Mouse (Mus musculus) frontal cortex, adult 2 months (tissue): ENCODE measurements at regions not wholly inside any gene's neighbourhood (a gene's known extent, or its start where the extent isn't known, plus 50 kb on each side); places are given as distances from the start of the nearest gene placed in this dataset.
A peak's percentile ranks its signal among the peaks of the same experiment; 100 is the strongest.
"Not testable (repeated sequence)": the region's sequence is repeated elsewhere in the genome, so short reads cannot be mapped to it uniquely, and the experiment has no call there.

ENCODE experiments used
- DNase-seq, 2 experiments: peaks; one replicate each; pipeline ENCODE4 v3.0.0; 2022; ENCODE audit warnings: low spot score in 1 of 2; ENCODE audit errors: extremely low spot score in 1 of 2

- no peak for DNase-seq
Measured at GRCm38 (mm10) chr3:15008501-15008900, 122.4 kb downstream of the Car2 start.

GRCm38 (mm10) chr3:15009747-15010146 lies 123.7 kb downstream of the Car2 start:
- no peak for DNase-seq

- DNase-seq: peak; percentile 10 to 33
Measured at GRCm38 (mm10) chr3:15016621-15017020, 130.5 kb downstream of the Car2 start.

GRCm38 (mm10) chr3:15022773-15023172 lies 136.7 kb downstream of the Car2 start:
- no peak for DNase-seq

GRCm38 (mm10) chr3:15040866-15041528 lies 154.9 kb downstream of the Car2 start:
- DNase-seq: no peak

GRCm38 (mm10) chr3:15053968-15054367 lies 167.9 kb downstream of the Car2 start:
- DNase-seq: no peak

- DNase-seq: not testable (repeated sequence)
Measured at GRCm38 (mm10) chr3:15055516-15056256, 169.6 kb downstream of the Car2 start.

GRCm38 (mm10) chr3:15056788-15057585 lies 170.9 kb downstream of the Car2 start:
- not testable (repeated sequence) for DNase-seq

GRCm38 (mm10) chr3:15065681-15066080 lies 179.6 kb downstream of the Car2 start:
- DNase-seq: no peak

- no peak for DNase-seq
Measured at GRCm38 (mm10) chr3:15068256-15068655, 182.2 kb downstream of the Car2 start.

- peak in 1 of 2 experiments; percentile 3 for DNase-seq
Measured at GRCm38 (mm10) chr3:15071030-15071883, 185.2 kb downstream of the Car2 start.

GRCm38 (mm10) chr3:15073405-15073804 lies 187.3 kb downstream of the Car2 start:
- no peak for DNase-seq

- DNase-seq: no peak
Measured at GRCm38 (mm10) chr3:15073847-15074246, 187.8 kb downstream of the Car2 start.

- no peak for DNase-seq
Measured at GRCm38 (mm10) chr3:15074949-15075348, 188.9 kb downstream of the Car2 start.

- no peak for DNase-seq
Measured at GRCm38 (mm10) chr3:15090124-15090523, 204.1 kb downstream of the Car2 start.

GRCm38 (mm10) chr3:15098206-15098817 lies 212.2 kb downstream of the Car2 start:
- DNase-seq: no peak

- no peak for DNase-seq
Measured at GRCm38 (mm10) chr3:15098981-15099380, 212.9 kb downstream of the Car2 start.

GRCm38 (mm10) chr3:15105627-15106026 lies 219.6 kb downstream of the Car2 start:
- no peak for DNase-seq

- DNase-seq: no peak
Measured at GRCm38 (mm10) chr3:15106281-15106680, 220.2 kb downstream of the Car2 start.

GRCm38 (mm10) chr3:15107301-15107700 lies 221.2 kb downstream of the Car2 start:
- no peak for DNase-seq
